Mouse (Mus musculus) ES-Bruce4 (cell line): ENCODE measurements around the gene Ssr2. TPM values are rescaled to one million over a fixed set of nuclear protein-coding genes. Genes with fewer than 3 reads are reported as not detected.

ENCODE experiments used
- H3K27ac ChIP-seq: 2 replicates; pipeline ENCODE4 v1.5.1; 2012; ENCODE audit warnings: low read length, inconsistent platforms; ENCODE audit not compliant: insufficient read depth
- H3K27me3 ChIP-seq: 2 replicates; pipeline ENCODE4 v1.6.1; 2012; ENCODE audit warnings: mild to moderate bottlenecking, low read length, inconsistent platforms; ENCODE audit not compliant: control insufficient read depth, poor library complexity, insufficient read depth, severe bottlenecking
- H3K36me3 ChIP-seq: 2 replicates; pipeline ENCODE4 v1.6.1; 2012; ENCODE audit warnings: inconsistent platforms, mild to moderate bottlenecking, low read length, moderate library complexity; ENCODE audit not compliant: control insufficient read depth, poor library complexity, insufficient read depth, severe bottlenecking
- H3K4me1 ChIP-seq: one replicate; pipeline ENCODE4 v1.8.1; 2011; ENCODE audit warnings: low read length; ENCODE audit not compliant: control insufficient read depth, insufficient read depth
- H3K4me3 ChIP-seq: 2 replicates; pipeline ENCODE4 v1.5.1; 2011; ENCODE audit warnings: low read depth, mild to moderate bottlenecking, low read length
- H3K9ac ChIP-seq: 2 replicates; pipeline ENCODE4 v1.6.1; 2012; ENCODE audit warnings: low read depth, mild to moderate bottlenecking, inconsistent platforms; ENCODE audit not compliant: poor library complexity, severe bottlenecking
- H3K9me3 ChIP-seq: replicated peaks from 2 replicates; pipeline ENCODE4 v1.6.1; 2012; ENCODE audit warnings: mild to moderate bottlenecking, low read length, inconsistent platforms; ENCODE audit not compliant: control insufficient read depth, poor library complexity, insufficient read depth, severe bottlenecking
- CTCF ChIP-seq: IDR thresholded peaks from one replicate; pipeline ENCODE4 v1.8.1; 2011; ENCODE audit warnings: low read depth, low read length
- EP300 ChIP-seq: IDR thresholded peaks from 2 replicates; pipeline ENCODE4 v1.6.1; 2011; ENCODE audit warnings: low read depth, low read length; ENCODE audit not compliant: insufficient read depth
- POLR2A ChIP-seq: IDR thresholded peaks from one replicate; pipeline ENCODE4 v1.8.1; 2011; ENCODE audit warnings: low read length; ENCODE audit not compliant: insufficient read depth
- polyA plus RNA-seq: library from polyadenylated mRNA; stranded (reverse); fragments of >200 nt; gene quantifications from 2 replicates; pipeline ENCODE4 v1.2.4, GENCODE M21; 2011; ENCODE audit warnings: low read depth; ENCODE audit not compliant: missing spikeins, insufficient read depth, insufficient read length

The Ssr2 gene
- polyA plus RNA-seq, 1 experiment, result 348 TPM

DNA sequence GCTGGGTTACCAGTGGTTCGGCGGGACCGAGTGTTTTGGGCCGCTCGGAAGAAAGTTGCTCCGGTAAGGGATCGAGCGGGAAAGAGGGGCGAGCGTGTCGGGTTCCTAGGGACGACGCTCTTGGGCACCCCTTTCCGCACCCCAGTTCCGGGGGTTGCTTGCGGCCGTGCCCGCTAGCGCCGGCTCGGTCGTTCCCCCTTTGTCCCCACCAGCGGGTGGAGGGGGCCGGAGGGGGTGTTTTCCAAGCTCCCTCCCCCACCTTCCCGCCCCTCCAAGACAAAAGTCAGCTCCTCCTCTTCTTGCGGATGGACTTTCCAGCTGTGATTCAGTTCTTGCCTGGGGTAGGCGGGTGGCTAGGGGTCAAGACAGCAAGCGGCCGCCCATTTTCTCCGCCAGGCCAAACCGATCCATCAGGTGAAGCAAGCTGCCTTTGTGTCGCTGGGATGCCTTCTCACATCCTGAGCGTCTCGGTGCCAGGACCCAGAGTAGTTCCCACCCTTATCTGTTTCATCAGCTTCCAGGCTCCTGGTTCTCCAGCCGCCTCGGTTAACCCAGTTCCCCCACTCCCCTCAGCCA lies 45.9 kb downstream of the Ssr2 start:
- Histone ChIP-seq H3K27me3 (no peaks in the 10 kb centered on the region), H3K36me3 (peaks cover 2% of the 10 kb centered on the region; the same call in 1 of the 2 replicates), H3K9ac (peak overlapping the region; percentile 85), H3K9me3 (peaks cover 6% of the 10 kb centered on the region), H3K4me1 (peaks cover 9% of the 10 kb centered on the region), H3K4me3 (peak overlapping the region; percentile 82), H3K27ac (peak overlapping the region; percentile 37)
- TF ChIP-seq EP300 (peak; percentile 49; the same call in 1 of the 2 replicates), CTCF (no peak)

DNA sequence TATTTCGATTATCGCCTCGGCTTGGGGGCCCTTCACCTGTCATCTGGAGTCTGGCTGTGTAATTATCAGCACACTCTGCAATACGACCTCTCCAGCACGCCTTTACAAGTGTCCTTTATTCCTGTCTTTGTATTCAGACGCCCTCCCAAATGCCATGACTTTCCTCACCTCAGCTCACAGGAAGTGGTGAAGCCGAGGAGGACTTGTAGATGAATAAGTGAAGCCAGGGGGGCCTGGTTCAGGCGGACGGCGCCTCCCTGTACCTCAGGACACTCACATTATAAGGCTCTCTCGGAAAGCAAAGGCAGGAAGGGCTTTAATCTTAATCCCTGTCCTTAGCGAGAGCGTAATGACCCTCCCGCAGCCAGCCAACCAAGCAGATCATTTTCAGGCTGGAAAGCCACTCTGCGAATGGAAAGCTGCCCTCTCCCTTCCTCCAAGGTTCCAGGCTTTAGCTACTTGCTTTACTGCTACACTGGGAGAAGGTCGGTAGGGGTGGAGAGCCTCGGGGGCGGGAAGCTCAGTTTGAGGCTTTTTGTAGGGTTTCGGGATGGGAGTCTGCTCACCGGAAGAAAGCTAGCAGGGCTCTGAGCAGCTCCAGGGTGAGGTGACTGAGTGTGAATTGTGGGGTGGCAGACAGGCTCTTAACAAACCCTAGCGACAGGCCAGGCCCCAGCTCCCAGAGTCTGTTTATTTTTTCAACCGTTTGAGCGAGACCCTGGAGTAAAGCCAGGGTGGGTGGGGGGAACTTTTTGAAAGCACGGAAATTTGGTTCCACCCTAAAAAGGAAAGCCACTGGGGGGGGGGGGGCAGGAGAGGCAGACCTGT lies 46.7 kb downstream of the Ssr2 start:
- Histone ChIP-seq H3K27me3 (no peaks in the 10 kb centered on the region), H3K27ac (peak overlapping the region; percentile 37), H3K9ac (peak overlapping the region; percentile 85), H3K4me3 (peak overlapping the region; percentile 82), H3K36me3 (peaks cover 2% of the 10 kb centered on the region; the same call in 1 of the 2 replicates), H3K4me1 (peaks cover 8% of the 10 kb centered on the region), H3K9me3 (peaks cover 6% of the 10 kb centered on the region)
- TF ChIP-seq CTCF (no peak), EP300 (no peak), POLR2A (no peak)

GRCm38 (mm10) chr3:88622941-88623345 lies 47.3 kb downstream of the Ssr2 start:
- H3K9ac ChIP-seq, result no peak overlapping the region
- no peaks in the 10 kb centered on the region for H3K27me3 ChIP-seq
- peaks cover 8% of the 10 kb centered on the region for H3K4me1 ChIP-seq
- H3K4me3 ChIP-seq, result no peak overlapping the region
- no peak overlapping the region for H3K27ac ChIP-seq
- TF ChIP-seq EP300 (no peak), POLR2A (no peak), CTCF (no peak)
- peaks cover 6% of the 10 kb centered on the region for H3K9me3 ChIP-seq
- peaks cover 2% of the 10 kb centered on the region; the same call in 1 of the 2 replicates for H3K36me3 ChIP-seq

DNA sequence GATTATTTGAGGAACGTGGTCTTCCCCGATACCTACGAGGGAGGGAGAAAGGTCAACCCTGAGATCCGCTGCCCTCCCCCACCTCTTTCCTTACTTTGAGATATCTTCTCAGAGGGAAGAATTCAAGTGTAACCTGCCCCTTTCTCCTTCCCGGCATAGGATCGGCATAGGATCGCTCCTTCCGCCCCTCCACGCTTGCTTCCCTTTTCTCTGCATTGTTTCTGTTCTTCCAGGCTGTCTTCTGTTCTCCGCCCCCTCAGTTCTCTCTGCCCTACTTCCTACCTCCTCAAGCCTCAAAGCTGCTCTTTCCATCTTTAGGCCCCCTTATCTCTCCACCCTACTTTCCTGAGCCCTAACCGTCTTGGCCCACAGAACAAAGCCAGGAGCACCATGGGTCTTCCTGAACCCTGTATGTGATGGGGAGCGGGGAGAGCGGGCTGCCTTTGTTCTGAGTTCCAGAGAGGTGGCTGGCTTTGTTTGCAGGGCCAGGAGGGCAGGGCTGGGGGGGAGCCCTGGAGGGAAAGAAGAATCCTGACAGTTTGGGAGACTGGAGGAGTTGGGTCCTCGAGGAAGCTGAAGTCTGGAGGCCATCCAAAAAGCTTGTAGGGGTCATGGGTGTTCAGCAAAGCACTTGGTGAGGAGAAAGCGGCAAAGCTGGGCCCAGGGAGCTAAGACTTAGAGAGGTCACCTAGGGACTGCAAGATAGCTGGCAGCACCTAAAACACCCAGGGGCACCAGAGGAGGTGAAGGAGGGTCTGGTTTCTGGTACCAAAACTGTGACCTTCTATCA lies 47.9 kb downstream of the Ssr2 start:
- no peak overlapping the region for H3K9ac ChIP-seq
- H3K9me3 ChIP-seq, result peaks cover 6% of the 10 kb centered on the region
- H3K36me3 ChIP-seq, result peaks cover 2% of the 10 kb centered on the region; the same call in 1 of the 2 replicates
- no peak for TF ChIP-seq CTCF
- TF ChIP-seq EP300, result no peak
- TF ChIP-seq POLR2A, result no peak
- H3K27ac ChIP-seq, result no peak overlapping the region
- no peaks in the 10 kb centered on the region for H3K27me3 ChIP-seq
- H3K4me1 ChIP-seq, result peaks cover 8% of the 10 kb centered on the region
- H3K4me3 ChIP-seq, result peak overlapping the region; percentile 5; the same call in 1 of the 2 replicates

DNA sequence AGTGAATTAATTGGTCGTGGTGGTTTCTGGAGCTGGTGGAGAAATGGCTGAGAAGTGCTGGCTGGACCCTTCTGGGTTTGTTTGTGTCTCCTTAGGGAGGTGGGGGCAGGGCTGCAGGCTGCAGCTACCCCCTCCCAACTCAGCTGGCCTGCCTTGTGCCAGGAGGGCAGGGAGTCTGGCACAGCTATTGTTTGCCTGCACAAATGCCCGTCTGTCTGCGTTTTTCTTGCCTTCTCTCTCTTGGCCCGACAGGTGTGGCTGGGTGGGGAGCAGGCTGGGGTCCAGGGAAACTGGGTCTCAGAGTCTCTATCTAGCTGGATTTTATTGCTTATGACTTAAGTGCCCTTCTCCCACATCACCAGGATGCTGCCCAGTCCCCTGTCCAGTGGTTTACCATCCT lies 48.6 kb downstream of the Ssr2 start:
- Histone ChIP-seq H3K27me3 (no peaks in the 10 kb centered on the region), H3K9me3 (peaks cover 6% of the 10 kb centered on the region), H3K4me3 (no peak overlapping the region), H3K27ac (no peak overlapping the region), H3K9ac (no peak overlapping the region), H3K4me1 (peaks cover 8% of the 10 kb centered on the region), H3K36me3 (peaks cover 2% of the 10 kb centered on the region; the same call in 1 of the 2 replicates)
- no peak for TF ChIP-seq CTCF
- TF ChIP-seq POLR2A, result no peak
- no peak for TF ChIP-seq EP300

- Histone ChIP-seq H3K9me3 (peaks cover 6% of the 10 kb centered on the region), H3K4me1 (peaks cover 10% of the 10 kb centered on the region), H3K36me3 (peaks cover 9% of the 10 kb centered on the region), H3K27ac (no peak overlapping the region), H3K9ac (no peak overlapping the region), H3K4me3 (no peak overlapping the region), H3K27me3 (no peaks in the 10 kb centered on the region)
- TF ChIP-seq EP300 (no peak), POLR2A (no peak), CTCF (no peak)
These were observed 49.3 kb downstream of the Ssr2 start for GRCm38 (mm10) chr3:88624951-88625350.
